Mouse (Mus musculus) bone marrow, adult 2 months (tissue): ENCODE data around the gene Sox5. TPM values are rescaled to one million over a fixed set of nuclear protein-coding genes. Genes with fewer than 3 reads are reported as not detected.

Source experiments
- H3K27ac ChIP-seq: fragments of 200-500 bp; 2 replicates; pipeline ENCODE4 v1.5.1; 2012; ENCODE audit warnings: low read depth, mild to moderate bottlenecking, control low read depth, inconsistent platforms, low read length; ENCODE audit not compliant: control insufficient read depth, poor library complexity, insufficient read depth
- H3K4me1 ChIP-seq: fragments of 200-500 bp; 2 replicates; pipeline ENCODE4 v1.6.1; 2011; ENCODE audit warnings: low read length; ENCODE audit not compliant: control insufficient read depth, insufficient read depth
- H3K4me3 ChIP-seq: fragments of 200-500 bp; replicated peaks from 2 replicates; pipeline ENCODE3; 2011; ENCODE audit warnings: mild to moderate bottlenecking, low read depth, low read length, control low read depth; ENCODE audit not compliant: control insufficient read depth
- CTCF ChIP-seq: fragments of 200-500 bp; IDR thresholded peaks from 2 replicates; pipeline ENCODE4 v1.5.1; 2011; ENCODE audit warnings: low read length, control low read depth; ENCODE audit not compliant: control insufficient read depth, insufficient read depth
- POLR2A ChIP-seq: fragments of 200-500 bp; IDR thresholded peaks from 2 replicates; pipeline ENCODE4 v1.6.1; 2011; ENCODE audit warnings: low read depth, mild to moderate bottlenecking, control low read depth, low read length, borderline replicate concordance; ENCODE audit not compliant: control insufficient read depth
- WGBS: fragments of 180-500 bp; shearing (Covaris S2); methylation state at CpG from one replicate; pipeline ENCODE4 v1.1.7; 2018; 5-methylcytosine and 5-hydroxymethylcytosine counted together
- polyA plus RNA-seq: library from polyadenylated mRNA; stranded (reverse); fragments of >200 nt; gene quantifications from 2 replicates; pipeline ENCODE4 v1.2.4, GENCODE M21; 2011; ENCODE audit warnings: low replicate concordance; ENCODE audit not compliant: missing spikeins, insufficient read depth, insufficient read length

The Sox5 gene
- polyA plus RNA-seq, 1 experiment: not detected

DNA sequence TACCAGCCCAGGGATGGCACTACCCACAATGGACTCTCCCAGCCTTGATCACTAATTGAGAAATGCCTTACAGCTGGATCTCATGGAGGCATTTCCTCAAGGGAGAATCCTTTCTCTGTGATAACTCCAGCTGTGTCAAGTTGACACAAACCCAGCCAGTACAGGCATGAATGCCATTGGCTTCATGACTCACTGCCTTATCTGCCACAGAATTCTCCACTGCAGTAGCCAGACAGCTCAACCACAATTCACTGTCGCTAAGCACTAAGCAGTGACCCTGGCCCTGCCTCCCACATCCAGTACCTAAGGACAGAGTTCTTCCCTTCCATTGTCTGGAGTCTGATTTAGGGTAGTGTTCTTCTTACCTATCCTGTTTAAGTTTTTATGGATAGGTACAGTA lies 65.4 kb downstream of the Sox5 start:
- H3K4me1 ChIP-seq: no peaks in the 10 kb centered on the region
- no peak for TF ChIP-seq CTCF
- no peak for TF ChIP-seq POLR2A
- no peak overlapping the region for H3K4me3 ChIP-seq
- H3K27ac ChIP-seq: no peak overlapping the region
- 47% methylated on average over 1 of the region's 1 CpGs for WGBS

GRCm38 (mm10) chr6:144711841-144712240 lies 69.9 kb downstream of the Sox5 start:
- Histone ChIP-seq H3K4me1 (no peaks in the 10 kb centered on the region; the same call in 1 of the 2 replicates), H3K4me3 (no peak overlapping the region), H3K27ac (no peak overlapping the region)
- TF ChIP-seq CTCF (no peak), POLR2A (no peak)
- WGBS: 44% methylated on average over 9 of the region's 9 CpGs

GRCm38 (mm10) chr6:144710816-144711215 lies 71.0 kb downstream of the Sox5 start:
- 67% methylated on average over 5 of the region's 5 CpGs for WGBS
- TF ChIP-seq POLR2A: no peak
- no peak for TF ChIP-seq CTCF
- Histone ChIP-seq H3K27ac (no peak overlapping the region), H3K4me1 (no peaks in the 10 kb centered on the region; the same call in 1 of the 2 replicates), H3K4me3 (no peak overlapping the region)

- 85% methylated on average over 9 of the region's 9 CpGs for WGBS
- no peaks in the 10 kb centered on the region; the same call in 1 of the 2 replicates for H3K4me1 ChIP-seq
- TF ChIP-seq POLR2A (no peak), CTCF (no peak)
- H3K4me3 ChIP-seq: no peak overlapping the region
- no peak overlapping the region for H3K27ac ChIP-seq
Measured at GRCm38 (mm10) chr6:144709614-144710180, 72.1 kb downstream of the Sox5 start.

- WGBS: 83% methylated on average over 4 of the region's 4 CpGs
- TF ChIP-seq POLR2A (no peak), CTCF (no peak)
- Histone ChIP-seq H3K27ac (no peak overlapping the region), H3K4me3 (no peak overlapping the region), H3K4me1 (no peaks in the 10 kb centered on the region; the same call in 1 of the 2 replicates)
Measured at GRCm38 (mm10) chr6:144708410-144708809, 73.4 kb downstream of the Sox5 start.

GRCm38 (mm10) chr6:144707976-144708375 lies 73.8 kb downstream of the Sox5 start:
- no peak for TF ChIP-seq POLR2A
- H3K4me3 ChIP-seq: no peak overlapping the region
- WGBS: 81% methylated on average over 1 of the region's 1 CpGs
- no peak overlapping the region for H3K27ac ChIP-seq
- H3K4me1 ChIP-seq: no peaks in the 10 kb centered on the region; the same call in 1 of the 2 replicates

DNA sequence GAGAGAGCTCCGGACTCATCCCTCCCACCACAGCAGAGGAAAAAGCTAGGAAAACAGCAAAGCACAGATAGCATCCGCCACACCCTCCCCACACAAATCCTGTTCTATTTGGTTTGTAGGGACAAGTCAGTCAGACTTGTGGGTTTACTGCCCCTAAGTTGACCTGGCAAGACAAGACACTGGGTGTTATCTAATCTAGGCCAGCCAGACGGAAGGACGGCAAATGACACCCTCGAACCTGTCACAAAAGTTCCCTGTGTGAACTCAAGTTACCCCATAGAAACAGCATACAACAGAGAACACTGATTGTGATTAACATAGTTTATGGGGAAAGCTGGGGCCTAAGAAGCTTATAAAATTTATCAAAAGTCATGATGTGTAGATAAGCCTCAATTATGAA lies 76.8 kb downstream of the Sox5 start:
- TF ChIP-seq POLR2A (no peak), CTCF (no peak)
- H3K4me1 ChIP-seq: no peaks in the 10 kb centered on the region; the same call in 1 of the 2 replicates
- H3K4me3 ChIP-seq: no peak overlapping the region
- 52% methylated on average over 5 of the region's 5 CpGs for WGBS
- no peak overlapping the region for H3K27ac ChIP-seq

- H3K27ac ChIP-seq: no peak overlapping the region
- no peak overlapping the region for H3K4me3 ChIP-seq
- peaks cover 1% of the 10 kb centered on the region for H3K4me1 ChIP-seq
- 80% methylated on average over 4 of the region's 4 CpGs for WGBS
- no peak for TF ChIP-seq POLR2A
- no peak for TF ChIP-seq CTCF
Measured at GRCm38 (mm10) chr6:144695660-144696059, 86.1 kb downstream of the Sox5 start.
